Mouse (Mus musculus): ENCODE measurements at regions not wholly inside any gene's neighbourhood (a gene's known extent, or its start where the extent isn't known, plus 50 kb on each side); places are given as distances from the start of the nearest gene placed in this dataset.
"Not testable (repeated sequence)": the region's sequence is repeated elsewhere in the genome, so short reads cannot be mapped to it uniquely, and the experiment has no call there.

- Histone ChIP-seq H3K4me1 (ENCODE audit: insufficient read depth, low read length) (peaks cover 5% of the 10 kb centered on the region; the same call in 1 of the 2 replicates), H3K27ac (no peak overlapping the region), H3K36me3 (ENCODE audit: insufficient read depth, low read length) (no peaks in the 10 kb centered on the region), H3K4me2 (ENCODE audit: low read depth, low read length) (no peak overlapping the region), H3K4me3 (ENCODE audit: low read length) (no peak overlapping the region), H3K9ac (replicated peaks; ENCODE audit: low read length) (no peak overlapping the region), H3K27me3 (ENCODE audit: insufficient read depth, low read length) (no peaks in the 10 kb centered on the region), H3K9me3 (ENCODE audit: low read length) (no peaks in the 10 kb centered on the region)
- DNase-seq (ENCODE audit: low spot score) (peak; percentile 66), ATAC-seq (0 out of 2 replicates have a peak, but pooled peaks have one; percentile 47)
- WGBS: 41% methylated on average over 14 of the region's 14 CpGs
- TF ChIP-seq CTCF (IDR thresholded peaks at IDR 0.05; ENCODE audit: low read depth): no peak
These were observed 55.3 kb downstream of the Actbl2 start for GRCm38 (mm10) chr13:111309848-111310692.

GRCm38 (mm10) chr13:111310693-111311045, 55.9 kb downstream of the Actbl2 start:
- no peak overlapping the region for H3K27ac ChIP-seq
- H3K4me3 ChIP-seq (ENCODE audit: low read length): no peak overlapping the region
- no peak for ATAC-seq
- H3K36me3 ChIP-seq (ENCODE audit: insufficient read depth, low read length): no peaks in the 10 kb centered on the region
- no peak overlapping the region for H3K4me2 ChIP-seq (ENCODE audit: low read depth, low read length)
- 66% methylated on average over 1 of the region's 1 CpGs for WGBS
- DNase-seq (ENCODE audit: low spot score): no peak
- no peaks in the 10 kb centered on the region for H3K9me3 ChIP-seq (ENCODE audit: low read length)
- H3K27me3 ChIP-seq (ENCODE audit: insufficient read depth, low read length): no peaks in the 10 kb centered on the region
- H3K9ac ChIP-seq (replicated peaks; ENCODE audit: low read length): no peak overlapping the region
- peaks cover 5% of the 10 kb centered on the region; the same call in 1 of the 2 replicates for H3K4me1 ChIP-seq (ENCODE audit: insufficient read depth, low read length)
- TF ChIP-seq CTCF (IDR thresholded peaks at IDR 0.05; ENCODE audit: low read depth): no peak

DNA sequence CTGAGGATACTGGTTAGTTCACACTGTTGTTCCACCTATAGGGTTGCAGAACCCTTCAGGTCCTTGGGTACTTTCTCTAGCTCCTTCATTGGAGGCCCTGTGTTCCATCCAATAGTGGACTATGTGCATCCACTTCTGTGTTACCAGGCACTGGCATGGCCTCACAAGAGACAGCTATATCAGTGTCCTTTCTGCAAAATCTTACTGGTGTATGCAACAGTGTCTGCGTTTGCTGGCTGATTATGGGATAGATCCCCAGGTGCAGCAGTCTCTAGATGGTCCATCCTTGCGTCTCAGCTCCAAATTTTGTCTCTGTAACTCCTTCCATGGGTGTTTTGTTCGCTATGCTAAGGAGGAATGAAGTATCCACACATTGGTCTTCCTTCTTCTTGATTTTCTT, 58.7 kb downstream of the Actbl2 start:
- not testable (repeated sequence) for H3K4me1 ChIP-seq (ENCODE audit: insufficient read depth, low read length); H3K4me2 ChIP-seq (ENCODE audit: low read depth, low read length); ATAC-seq; H3K4me3 ChIP-seq (ENCODE audit: low read length); DNase-seq (ENCODE audit: low spot score); H3K36me3 ChIP-seq (ENCODE audit: insufficient read depth, low read length); H3K27ac ChIP-seq; H3K27me3 ChIP-seq (ENCODE audit: insufficient read depth, low read length); H3K9ac ChIP-seq (replicated peaks; ENCODE audit: low read length); H3K9me3 ChIP-seq (ENCODE audit: low read length)
- 93% methylated on average over 3 of the region's 3 CpGs for WGBS

DNA sequence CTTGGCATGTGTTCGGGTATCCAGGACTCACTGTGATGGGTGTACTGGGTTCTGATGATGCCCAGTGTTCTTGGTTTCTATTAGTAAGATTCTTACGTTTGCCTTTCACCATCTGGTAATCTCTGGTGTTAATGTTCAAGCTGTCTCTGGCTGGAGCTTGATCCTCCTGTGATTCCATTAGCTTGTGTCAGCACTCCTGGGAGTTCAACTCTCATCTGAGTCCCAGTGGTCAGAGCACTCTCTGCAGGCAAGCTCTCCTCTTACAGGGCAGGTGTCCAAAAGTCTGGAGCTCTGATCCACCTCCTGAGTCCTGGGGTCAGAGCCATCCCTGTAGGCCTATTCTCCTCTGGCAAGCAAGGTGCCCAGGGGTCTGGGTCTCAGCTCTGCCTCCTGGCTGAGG, 63.1 kb downstream of the Actbl2 start:
- WGBS: 86% methylated on average over 2 of the region's 2 CpGs
- not testable (repeated sequence) for H3K9ac ChIP-seq (replicated peaks; ENCODE audit: low read length); H3K4me3 ChIP-seq (ENCODE audit: low read length); H3K36me3 ChIP-seq (ENCODE audit: insufficient read depth, low read length); H3K4me2 ChIP-seq (ENCODE audit: low read depth, low read length); H3K4me1 ChIP-seq (ENCODE audit: insufficient read depth, low read length); H3K9me3 ChIP-seq (ENCODE audit: low read length); H3K27me3 ChIP-seq (ENCODE audit: insufficient read depth, low read length); H3K27ac ChIP-seq; DNase-seq (ENCODE audit: low spot score); ATAC-seq

GRCm38 (mm10) chr13:111323206-111323605, 68.4 kb downstream of the Actbl2 start:
- H3K27ac ChIP-seq: no peak overlapping the region
- H3K27me3 ChIP-seq (ENCODE audit: insufficient read depth, low read length): no peaks in the 10 kb centered on the region
- no peaks in the 10 kb centered on the region for H3K4me1 ChIP-seq (ENCODE audit: insufficient read depth, low read length)
- ATAC-seq (0 out of 2 replicates have a peak, but pooled peaks have one; percentile 35), DNase-seq (ENCODE audit: low spot score) (peak; percentile 16)
- no peak overlapping the region for H3K4me2 ChIP-seq (ENCODE audit: low read depth, low read length)
- no peak overlapping the region for H3K9ac ChIP-seq (replicated peaks; ENCODE audit: low read length)
- no peaks in the 10 kb centered on the region for H3K36me3 ChIP-seq (ENCODE audit: insufficient read depth, low read length)
- WGBS: 50% methylated on average over 8 of the region's 8 CpGs
- H3K4me3 ChIP-seq (ENCODE audit: low read length): no peak overlapping the region
- no peaks in the 10 kb centered on the region for H3K9me3 ChIP-seq (ENCODE audit: low read length)
- no peak for TF ChIP-seq CTCF (IDR thresholded peaks at IDR 0.05; ENCODE audit: low read depth)

GRCm38 (mm10) chr13:111326096-111326665, 71.4 kb downstream of the Actbl2 start:
- no peak overlapping the region for H3K9ac ChIP-seq (replicated peaks; ENCODE audit: low read length)
- DNase-seq (ENCODE audit: low spot score) (no peak), ATAC-seq (no peak)
- no peaks in the 10 kb centered on the region for H3K36me3 ChIP-seq (ENCODE audit: insufficient read depth, low read length)
- H3K9me3 ChIP-seq (ENCODE audit: low read length): no peaks in the 10 kb centered on the region
- no peak overlapping the region for H3K4me3 ChIP-seq (ENCODE audit: low read length)
- no peaks in the 10 kb centered on the region for H3K27me3 ChIP-seq (ENCODE audit: insufficient read depth, low read length)
- no peak overlapping the region for H3K4me2 ChIP-seq (ENCODE audit: low read depth, low read length)
- no peak overlapping the region for H3K27ac ChIP-seq
- WGBS: 80% methylated on average over 16 of the region's 16 CpGs
- H3K4me1 ChIP-seq (ENCODE audit: insufficient read depth, low read length): no peaks in the 10 kb centered on the region
- TF ChIP-seq CTCF (IDR thresholded peaks at IDR 0.05; ENCODE audit: low read depth): no peak

DNA sequence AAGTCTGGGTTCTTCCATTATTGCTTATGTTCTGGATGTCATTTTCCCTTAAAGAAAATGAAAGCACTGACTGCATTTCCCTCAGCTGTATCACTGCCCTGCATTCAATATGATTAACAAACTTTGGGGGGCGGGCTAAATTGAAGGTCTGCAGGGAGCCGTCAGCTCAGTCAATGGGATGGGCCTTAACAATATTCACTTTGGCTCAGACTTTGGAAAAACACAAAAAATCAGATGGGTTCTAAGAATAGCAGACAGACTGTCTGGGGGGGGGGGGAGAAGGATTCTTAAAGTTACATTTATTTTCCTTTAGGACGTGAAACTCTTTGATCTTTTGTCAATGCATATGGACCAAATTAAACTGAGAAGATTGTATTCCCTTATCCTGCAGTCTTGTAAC, 78.2 kb downstream of the Actbl2 start:
- Histone ChIP-seq H3K27ac (no peak overlapping the region), H3K4me1 (ENCODE audit: insufficient read depth, low read length) (no peaks in the 10 kb centered on the region), H3K4me3 (ENCODE audit: low read length) (no peak overlapping the region), H3K36me3 (ENCODE audit: insufficient read depth, low read length) (no peaks in the 10 kb centered on the region), H3K9me3 (ENCODE audit: low read length) (no peaks in the 10 kb centered on the region), H3K9ac (replicated peaks; ENCODE audit: low read length) (no peak overlapping the region), H3K4me2 (ENCODE audit: low read depth, low read length) (no peak overlapping the region), H3K27me3 (ENCODE audit: insufficient read depth, low read length) (no peaks in the 10 kb centered on the region)
- 67% methylated on average over 3 of the region's 3 CpGs for WGBS
- ATAC-seq (no peak), DNase-seq (ENCODE audit: low spot score) (no peak)
- TF ChIP-seq CTCF (IDR thresholded peaks at IDR 0.05; ENCODE audit: low read depth): no peak
